Mouse (Mus musculus) T-cell, adult 2 months (primary cell): ENCODE measurements around the gene Hjurp.

ENCODE experiments used
- DNase-seq: peaks from one replicate; pipeline ENCODE4 v3.0.0; 2022; ENCODE audit warnings: low spot score

The Hjurp gene

GRCm38 (mm10) chr1:88279111-88280005 lies 1.9 kb upstream of the Hjurp start:
- no peak for DNase-seq

GRCm38 (mm10) chr1:88277818-88278511 lies 532 bp upstream of the Hjurp start:
- DNase-seq = no peak

GRCm38 (mm10) chr1:88276524-88277097 lies 822 bp downstream of the Hjurp start:
- DNase-seq = no peak

- DNase-seq = peak; percentile 15
These were observed 1.5 kb downstream of the Hjurp start for GRCm38 (mm10) chr1:88275698-88276523.

DNA sequence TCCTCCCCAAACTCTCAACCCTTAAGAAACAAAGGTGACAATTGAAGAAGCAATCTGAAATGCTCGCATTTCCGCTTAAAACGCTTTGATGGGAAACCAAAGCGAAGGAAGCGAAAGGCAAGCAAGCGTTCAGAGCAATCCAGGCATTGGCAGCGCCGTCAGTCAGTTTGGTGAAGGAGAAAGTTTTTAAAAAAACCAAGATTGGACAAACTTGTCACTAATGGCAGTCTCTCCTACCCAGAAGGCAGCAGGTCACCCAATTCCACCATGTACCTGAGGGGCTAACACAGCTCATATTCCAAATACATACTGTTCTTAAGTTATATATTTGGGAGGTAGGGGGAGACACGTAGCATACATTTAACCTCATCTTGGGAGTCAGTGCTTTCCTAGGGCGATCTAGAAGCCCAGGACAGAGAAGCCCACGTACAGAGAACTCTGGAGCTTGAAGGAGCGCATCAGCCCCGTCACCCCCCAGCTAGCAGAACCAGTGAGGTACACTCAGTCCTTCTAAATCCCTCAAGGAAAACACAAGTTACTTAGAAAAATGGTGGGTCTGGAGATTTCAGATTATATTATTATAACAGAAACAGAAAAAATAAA lies 2.3 kb downstream of the Hjurp start:
- DNase-seq = peak; percentile 2

DNA sequence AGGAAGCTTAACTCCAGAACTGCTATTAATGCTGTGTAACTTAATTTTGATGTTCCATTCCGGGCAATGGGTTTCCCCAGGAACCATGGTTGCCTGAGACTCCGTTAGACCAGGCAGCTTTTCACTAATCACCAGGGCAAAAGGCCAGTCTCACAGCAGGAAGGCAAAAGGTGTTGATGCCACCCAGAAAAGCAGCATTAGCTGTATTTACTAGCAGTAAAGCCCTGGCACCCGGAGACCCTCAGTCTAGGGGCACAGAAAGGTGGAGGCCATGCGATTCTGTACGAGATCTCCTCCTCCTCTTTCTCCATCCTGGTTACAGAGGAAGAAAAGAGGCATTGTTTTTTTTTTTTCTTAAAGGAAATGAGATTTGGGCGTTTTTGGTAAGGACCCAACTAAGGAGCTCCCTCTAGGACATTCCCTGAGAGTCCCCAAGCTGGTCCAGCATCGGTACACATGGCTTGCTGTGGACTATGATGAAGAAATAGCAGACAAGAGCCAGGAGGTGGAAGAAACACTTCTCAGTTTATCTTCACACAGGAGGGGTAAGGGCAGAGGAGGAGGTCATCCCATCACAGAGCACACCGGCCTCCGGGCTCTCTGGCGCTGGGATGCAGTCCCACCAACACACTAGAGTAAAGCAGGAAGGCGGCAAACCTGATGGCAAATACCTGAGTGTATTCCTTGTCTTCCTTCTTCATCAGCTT lies 2.9 kb downstream of the Hjurp start:
- peak; percentile 6 for DNase-seq

GRCm38 (mm10) chr1:88273832-88274231 lies 3.6 kb downstream of the Hjurp start:
- peak; percentile 5 for DNase-seq

- peak; percentile 16 for DNase-seq
These were observed 4.1 kb downstream of the Hjurp start for GRCm38 (mm10) chr1:88273326-88273725.

- no peak for DNase-seq
These were observed 4.6 kb downstream of the Hjurp start for GRCm38 (mm10) chr1:88272851-88273250.

DNA sequence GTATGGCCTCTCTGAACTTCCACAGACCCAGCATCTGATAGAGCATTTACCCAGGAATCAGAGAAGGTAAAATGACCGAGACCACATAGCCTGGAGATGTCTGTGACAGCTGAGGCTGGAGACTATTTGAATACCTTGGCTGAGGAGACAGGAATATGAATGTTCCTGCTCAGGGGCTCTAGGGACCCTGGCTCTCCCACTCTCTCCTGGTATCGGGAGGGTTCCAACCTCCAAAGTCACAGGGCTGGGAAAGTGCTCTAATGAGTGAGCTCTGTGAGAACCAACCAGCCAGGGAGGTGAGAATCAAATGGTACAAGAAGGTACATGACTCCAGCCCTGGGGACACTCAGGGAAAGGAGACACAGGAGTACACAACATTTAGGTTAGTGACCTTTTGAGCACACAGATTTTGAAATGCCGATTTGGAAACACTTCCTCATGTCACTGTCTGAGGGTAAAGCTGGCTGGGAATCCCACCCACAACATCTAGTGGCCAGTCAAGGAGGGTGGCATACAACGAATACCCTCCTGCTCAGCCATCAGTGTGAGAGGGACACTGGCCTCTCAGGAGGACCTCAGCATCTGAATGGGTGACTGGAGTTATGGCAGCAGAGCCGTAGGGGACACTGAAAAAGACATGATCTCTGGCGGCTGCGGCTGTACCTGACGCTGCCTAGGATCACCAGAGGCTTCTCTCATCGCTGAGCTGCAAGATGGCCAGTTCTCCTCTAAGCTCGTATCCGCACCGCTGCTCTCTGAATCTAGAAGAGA lies 7.7 kb downstream of the Hjurp start:
- no peak for DNase-seq

GRCm38 (mm10) chr1:88268070-88268469 lies 9.4 kb downstream of the Hjurp start:
- no peak for DNase-seq

DNA sequence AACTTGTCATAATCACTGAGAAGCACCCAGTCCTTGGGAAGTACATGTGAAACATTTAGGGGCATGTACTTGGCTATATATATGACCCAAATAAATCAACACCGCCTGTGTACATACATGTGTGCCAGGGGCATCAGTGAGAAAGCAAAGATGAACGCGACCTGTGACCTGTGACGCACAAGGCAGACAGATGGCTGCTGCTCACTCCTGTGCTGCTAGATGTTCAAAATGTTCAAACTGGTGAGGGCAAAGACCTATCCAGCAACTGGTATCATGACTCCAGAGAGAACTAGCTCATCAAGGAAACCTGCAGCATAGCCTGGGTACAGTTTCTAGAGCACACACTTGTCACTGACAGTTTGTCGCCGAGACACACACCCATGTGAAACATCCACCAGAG lies 9.9 kb downstream of the Hjurp start:
- no peak for DNase-seq

GRCm38 (mm10) chr1:88266123-88266522 lies 11.3 kb downstream of the Hjurp start:
- no peak for DNase-seq

- DNase-seq = no peak
These were observed 12.6 kb downstream of the Hjurp start for GRCm38 (mm10) chr1:88264869-88265240.

- DNase-seq = no peak
These were observed 13.1 kb downstream of the Hjurp start for GRCm38 (mm10) chr1:88264237-88264868.

DNA sequence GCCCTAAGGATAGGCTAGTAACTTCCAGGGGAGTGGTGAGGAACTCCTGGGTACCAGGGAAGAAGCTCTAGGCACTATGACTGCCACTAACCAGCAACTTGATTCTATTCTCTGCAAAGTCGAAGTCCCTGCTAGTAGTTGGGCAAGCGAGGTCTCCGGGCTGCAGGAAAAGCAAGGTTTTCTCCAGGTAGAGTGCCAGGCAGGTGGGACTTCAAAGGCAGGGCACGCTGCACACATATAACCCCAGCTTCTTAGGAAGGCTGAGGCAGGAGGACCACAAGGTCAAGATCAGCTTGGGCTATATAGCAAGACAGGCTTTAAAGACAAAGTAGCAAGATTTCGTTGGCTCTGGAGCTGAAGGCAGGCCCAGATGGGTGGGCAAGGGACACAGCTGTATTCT lies 13.7 kb downstream of the Hjurp start:
- DNase-seq = no peak

DNA sequence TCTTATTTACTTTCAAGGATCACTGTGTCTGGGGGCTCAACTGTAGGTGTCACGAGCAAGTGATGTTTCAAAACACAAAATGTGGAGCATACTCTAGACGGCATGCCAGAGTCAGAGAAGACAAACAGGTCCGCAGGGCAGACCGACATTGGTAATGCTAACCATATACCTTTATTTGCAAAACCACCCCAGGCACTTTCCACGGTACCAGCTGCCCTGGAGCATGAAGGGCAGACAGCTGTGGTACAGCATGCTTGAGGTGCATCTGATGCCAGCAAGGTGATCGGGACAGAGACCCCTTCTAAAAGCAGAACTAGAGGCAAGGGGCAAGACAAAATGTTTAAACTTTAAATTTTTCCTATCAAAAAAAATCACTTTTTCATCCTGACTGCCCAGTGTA lies 14.5 kb downstream of the Hjurp start:
- DNase-seq = no peak

DNA sequence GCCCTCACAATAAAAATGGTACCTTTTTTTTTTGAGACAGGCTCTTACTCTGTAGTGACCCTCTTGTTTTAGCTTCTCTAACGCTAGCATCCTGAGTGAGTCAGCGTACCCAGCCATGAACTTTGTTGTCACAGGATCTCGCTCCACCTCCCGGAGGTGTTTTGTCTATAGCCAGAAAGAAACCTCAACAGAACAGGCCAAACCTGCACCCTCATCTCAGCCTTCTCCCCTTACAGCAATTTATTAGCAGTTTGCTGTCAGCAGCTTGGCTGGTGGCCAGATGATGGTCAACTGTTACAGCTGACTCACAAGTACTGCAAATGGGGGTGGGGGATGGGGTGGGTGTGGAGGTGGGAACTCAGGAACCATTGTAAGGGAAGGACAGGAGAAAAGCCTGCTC lies 15.2 kb downstream of the Hjurp start:
- DNase-seq = no peak

- DNase-seq = no peak
These were observed 15.7 kb downstream of the Hjurp start for GRCm38 (mm10) chr1:88261706-88262105.
